Mouse (Mus musculus) adrenal gland, postnatal 25 days (tissue): ENCODE data around the gene H2-Eb1. TPM values are rescaled to one million over a fixed set of nuclear protein-coding genes. Genes with fewer than 3 reads are reported as not detected.

Experiments
- DNase-seq: peaks from one replicate; pipeline ENCODE4 v3.0.0; 2021; ENCODE audit warnings: mixed read lengths
- total RNA-seq: library from RNA; stranded (reverse); gene quantifications from 2 replicates; pipeline ENCODE4 v1.2.3, GENCODE M21; 2021

Gene H2-Eb1
- total RNA-seq, 1 experiment from 2014 or later = 18.1 TPM

- no peak for DNase-seq
Observed at GRCm38 (mm10) chr17:34316697-34317096, 11.0 kb downstream of the H2-Eb1 start.

DNA sequence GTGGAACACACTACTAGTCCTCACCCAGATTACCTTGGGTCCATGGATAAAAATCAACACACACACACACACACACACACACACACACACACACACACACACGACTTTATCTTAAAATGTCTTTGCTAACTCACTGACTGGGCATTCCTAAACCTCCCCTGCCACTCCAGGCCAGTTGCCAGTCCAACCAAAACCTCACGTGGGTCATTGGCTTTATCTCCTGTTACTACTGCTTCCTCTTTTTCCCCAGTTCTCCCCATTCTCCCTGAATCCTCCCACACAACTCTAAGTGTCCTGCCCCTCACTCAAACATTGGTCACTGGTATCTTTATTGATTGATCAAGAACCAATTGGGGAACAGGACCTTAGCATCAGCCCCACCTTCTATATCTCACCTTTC is 11.6 kb downstream of the H2-Eb1 start:
- DNase-seq = no peak

- DNase-seq = no peak
Observed at GRCm38 (mm10) chr17:34325436-34325835, 19.8 kb downstream of the H2-Eb1 start, which contains the start of gene H2-Eb2. Gene H2-Eb2, plus strand, starts transcription at chr17:34325665.

DNA sequence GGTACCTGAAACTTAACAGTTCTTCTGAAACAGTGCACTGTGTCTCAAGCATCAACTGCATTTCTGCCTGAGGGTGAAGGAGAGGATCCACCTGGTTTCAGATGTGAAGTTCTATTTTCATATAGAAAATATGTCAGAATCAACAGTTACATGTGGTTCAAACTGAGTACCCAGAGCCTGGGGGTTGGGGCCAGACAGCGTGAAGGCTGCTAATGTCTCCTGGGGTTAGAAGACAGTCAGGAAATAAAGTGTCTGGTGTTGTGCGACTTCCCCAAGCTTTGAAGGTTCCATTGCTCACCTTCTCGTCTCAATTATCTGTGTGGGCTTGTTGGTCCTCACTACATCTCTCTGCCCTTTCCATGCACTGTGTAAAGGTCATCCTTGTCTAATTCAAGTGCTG is 20.7 kb downstream of the H2-Eb1 start:
- DNase-seq = no peak

GRCm38 (mm10) chr17:34329807-34330206 is 24.1 kb downstream of the H2-Eb1 start:
- no peak for DNase-seq

- DNase-seq = no peak
Observed at GRCm38 (mm10) chr17:34331200-34331599, 25.5 kb downstream of the H2-Eb1 start.

DNA sequence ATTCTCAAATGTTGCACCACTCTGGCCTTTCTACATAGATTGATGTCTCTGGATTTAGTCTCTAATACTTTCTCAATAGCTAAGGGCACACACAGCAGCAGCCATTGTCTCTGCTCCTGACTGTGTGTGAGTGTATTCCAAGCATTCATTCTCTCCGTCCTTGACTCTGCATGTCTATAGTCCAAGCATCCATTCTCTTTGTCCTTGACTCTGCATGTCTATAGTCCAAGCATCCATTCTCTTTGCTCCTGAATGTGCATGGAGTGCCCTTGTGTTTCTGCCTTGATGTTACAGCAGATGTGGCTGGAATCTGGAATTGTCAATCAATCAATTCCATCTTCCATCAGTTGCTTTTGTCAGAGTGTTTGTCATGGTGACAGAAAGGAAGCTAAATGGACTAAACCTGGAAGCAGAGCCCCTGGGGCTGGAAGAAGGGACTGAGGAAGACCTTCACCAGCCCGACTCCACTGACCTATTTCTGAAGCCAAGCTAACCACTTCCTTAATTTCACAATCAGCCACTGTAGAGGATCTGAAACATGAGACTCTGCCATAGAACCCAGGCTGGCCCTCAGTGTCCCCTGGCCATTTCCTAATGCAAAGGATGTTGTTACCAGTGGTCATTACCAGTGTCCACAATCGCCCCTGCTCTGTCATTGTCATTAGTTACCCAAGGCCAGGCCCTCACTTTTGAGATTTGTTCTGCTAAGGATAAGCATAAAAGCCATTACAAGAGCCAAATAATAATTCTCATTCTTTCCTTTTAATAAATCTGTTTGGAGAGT is 35.1 kb downstream of the H2-Eb1 start:
- DNase-seq = no peak

DNA sequence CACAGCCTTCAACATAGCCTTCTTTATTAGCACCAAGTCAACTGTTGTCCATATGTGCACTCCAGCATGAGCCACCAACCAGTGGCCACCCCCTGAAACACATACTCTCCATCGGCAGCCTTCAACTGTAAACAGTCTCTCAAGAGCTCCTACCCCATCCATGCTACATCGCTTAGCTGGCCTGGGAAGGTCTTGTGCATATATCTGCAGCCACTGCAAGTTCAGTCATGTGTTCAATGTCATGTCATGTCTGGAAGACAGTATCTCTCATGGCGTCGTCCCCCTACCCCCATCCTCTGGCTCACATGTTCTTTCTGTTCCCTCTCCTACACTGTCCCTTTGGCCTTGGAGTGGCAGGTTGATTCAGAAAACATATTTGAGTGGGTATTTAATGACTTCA is 39.2 kb downstream of the H2-Eb1 start:
- DNase-seq = no peak

GRCm38 (mm10) chr17:34345486-34345885 is 39.8 kb downstream of the H2-Eb1 start:
- DNase-seq = no peak

GRCm38 (mm10) chr17:34346041-34346440 is 40.4 kb downstream of the H2-Eb1 start:
- DNase-seq = no peak

DNA sequence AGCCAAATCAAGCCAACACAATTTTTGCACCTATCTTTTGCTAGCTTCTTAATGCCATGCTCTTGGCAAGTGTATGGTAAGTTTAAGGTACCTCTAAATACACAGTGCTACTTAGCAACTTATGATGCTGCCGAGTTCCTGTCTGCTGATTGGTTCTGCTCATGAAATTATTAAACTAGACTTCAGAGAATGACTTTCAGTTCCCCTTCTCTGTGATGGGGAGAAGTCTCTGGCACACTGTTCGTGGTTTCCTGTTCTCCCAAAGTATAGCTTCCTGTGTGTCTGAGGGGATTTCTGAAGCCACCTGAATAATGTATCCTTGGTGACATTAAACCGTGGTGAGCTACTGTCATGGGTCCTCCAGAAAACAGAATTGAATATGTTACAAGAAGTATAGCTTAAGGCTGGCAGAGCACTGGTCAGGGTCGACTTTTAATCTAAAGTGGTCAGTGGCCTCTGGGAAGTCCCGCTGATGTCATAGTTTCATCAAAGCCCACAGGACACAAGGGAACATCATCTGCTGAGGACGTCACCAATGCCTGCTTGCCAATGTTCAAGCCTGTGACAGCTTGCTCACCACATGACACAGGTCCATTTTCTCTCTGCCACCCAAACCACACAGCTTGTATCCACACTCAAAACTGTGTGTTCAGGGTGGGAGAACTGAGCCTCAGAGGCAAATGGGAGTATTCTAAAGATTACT is 42.1 kb downstream of the H2-Eb1 start:
- peak; percentile 14 for DNase-seq

DNA sequence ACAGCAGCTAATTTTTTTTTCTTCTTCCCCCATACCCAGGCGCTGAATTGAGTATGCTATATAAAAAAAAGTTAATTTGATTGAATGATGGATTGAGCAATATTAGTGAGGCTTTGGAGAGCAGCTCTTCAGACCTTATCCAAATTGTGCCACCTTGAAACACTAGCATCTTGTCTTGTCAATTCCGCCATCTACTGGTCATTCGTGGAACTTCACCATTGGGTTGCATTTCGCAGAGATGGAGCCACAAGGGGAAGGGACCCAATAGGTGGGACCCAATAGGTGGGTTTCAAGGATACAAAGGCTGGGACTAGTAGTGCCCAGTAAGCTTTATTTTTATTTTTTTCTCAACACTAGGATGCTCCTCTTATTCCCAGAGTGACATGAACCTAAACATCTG is 43.8 kb downstream of the H2-Eb1 start:
- DNase-seq = peak; percentile 62

- DNase-seq = no peak
Observed at GRCm38 (mm10) chr17:34354539-34354938, 48.9 kb downstream of the H2-Eb1 start, which contains the start of gene Btnl2. Gene Btnl2, plus strand, starts transcription at chr17:34354822.

DNA sequence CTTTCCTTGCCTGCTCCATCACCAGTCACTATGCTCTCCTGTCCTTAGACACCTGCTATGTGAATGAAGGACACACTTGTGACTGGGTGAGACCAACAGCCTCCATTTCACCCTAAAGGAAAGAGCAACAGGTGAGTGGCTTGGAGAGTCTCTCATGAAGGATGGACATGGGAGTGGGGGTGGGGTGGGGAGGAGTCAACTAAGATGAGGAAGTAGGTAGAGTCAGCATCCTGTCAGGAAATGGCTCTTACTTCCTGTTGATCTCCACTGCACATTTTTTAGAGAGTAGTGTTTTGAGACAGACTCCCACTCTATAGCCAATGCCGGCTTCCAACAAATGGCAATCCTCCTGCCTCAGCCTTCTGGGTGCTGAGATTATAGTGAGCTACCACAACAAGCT is 49.3 kb downstream of the H2-Eb1 start:
- DNase-seq = no peak

GRCm38 (mm10) chr17:34362954-34363546 is 57.4 kb downstream of the H2-Eb1 start:
- no peak for DNase-seq

DNA sequence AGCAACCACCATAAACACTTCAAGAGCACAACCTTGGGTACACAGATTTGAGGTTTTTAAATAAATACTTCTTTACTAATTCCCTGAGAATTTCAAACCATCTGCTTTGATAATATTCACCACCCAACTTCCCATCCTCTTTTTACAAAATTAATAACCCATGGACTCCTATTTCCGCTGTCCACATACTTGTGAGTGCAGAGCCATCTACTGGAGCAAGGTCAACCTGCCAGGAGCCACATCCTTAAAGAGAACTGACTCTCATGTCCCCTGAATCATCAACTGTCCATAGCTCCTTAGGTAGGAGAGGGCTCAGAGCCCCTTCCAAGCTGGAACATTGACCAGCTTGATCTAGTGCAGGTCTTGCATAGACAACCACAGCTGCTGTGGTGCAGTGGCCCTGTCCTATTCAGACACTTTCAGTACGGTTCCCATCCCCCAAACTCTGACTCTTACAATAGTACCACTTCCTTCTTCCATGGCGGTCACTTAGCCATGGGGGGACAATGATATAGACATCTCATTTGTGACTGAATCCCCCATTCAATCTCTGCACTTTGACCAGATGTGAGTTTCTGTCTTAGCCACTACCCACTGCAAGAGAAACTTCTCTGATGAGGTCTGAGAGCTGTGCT is 58.1 kb downstream of the H2-Eb1 start:
- DNase-seq = no peak

GRCm38 (mm10) chr17:34365031-34365430 is 59.4 kb downstream of the H2-Eb1 start:
- DNase-seq = no peak

Other genes starting within 250 kb of the H2-Eb1 start
- 0.27 TPM in 1 of 2 replicates, not detected in the other for gene H2-Oa, start 213.5 kb upstream of the H2-Eb1 start, total RNA-seq
- 9.0 and 11.5 TPM in 2 replicates for gene H2-DMa, start 186.3 kb upstream of the H2-Eb1 start, total RNA-seq
- gene Brd2, start 183.2 kb upstream of the H2-Eb1 start, total RNA-seq = 209 and 233 TPM in 2 replicates
- 1.7 TPM in 1 of 2 replicates, not detected in the other for gene H2-DMb2, start 162.6 kb upstream of the H2-Eb1 start, total RNA-seq
- gene H2-DMb1, start 152.8 kb upstream of the H2-Eb1 start, total RNA-seq = 2.4 and 3.0 TPM in 2 replicates
- 14.4 and 20.9 TPM in 2 replicates for gene Tap1, start 118.3 kb upstream of the H2-Eb1 start, total RNA-seq
- 7.0 and 14.5 TPM in 2 replicates for gene Psmb9, start 118.1 kb upstream of the H2-Eb1 start, total RNA-seq
- 11.7 and 23.5 TPM in 2 replicates for gene Psmb8, start 108.1 kb upstream of the H2-Eb1 start, total RNA-seq
- gene Tap2, start 102.3 kb upstream of the H2-Eb1 start, total RNA-seq = 43.1 and 56.6 TPM in 2 replicates
- gene H2-Ob, start 67.0 kb upstream of the H2-Eb1 start, total RNA-seq = 0.43 TPM in 1 of 2 replicates, not detected in the other
- 15.5 and 17.0 TPM in 2 replicates for gene H2-Ab1, start 48.2 kb upstream of the H2-Eb1 start, total RNA-seq
- 14.2 and 19.2 TPM in 2 replicates for gene H2-Aa, start 18.0 kb upstream of the H2-Eb1 start, total RNA-seq
- not detected in 2 replicates for gene H2-Eb2, start 19.8 kb downstream of the H2-Eb1 start, total RNA-seq
- gene Btnl2, start 49.0 kb downstream of the H2-Eb1 start, total RNA-seq = 0.43 TPM in 1 of 2 replicates, not detected in the other
- gene Btnl1, start 71.3 kb downstream of the H2-Eb1 start, total RNA-seq = not detected in 2 replicates
- 1.7 and 3.4 TPM in 2 replicates for gene BC051142, start 93.0 kb downstream of the H2-Eb1 start, total RNA-seq
- gene Btnl4, start 171.5 kb downstream of the H2-Eb1 start, total RNA-seq = not detected in 2 replicates
- not detected in 2 replicates for gene Btnl6, start 211.5 kb downstream of the H2-Eb1 start, total RNA-seq